Mouse (Mus musculus): Measurements from ENCODE around the gene Gdf3. TPM values are rescaled to one million over a fixed set of nuclear protein-coding genes. Genes with fewer than 3 reads are reported as not detected.
A peak's percentile ranks its signal among the peaks of the same experiment; 100 is the strongest.

Gene Gdf3
- polyA plus RNA-seq, 1 experiment from 2014 or later, result 0.06 TPM

DNA sequence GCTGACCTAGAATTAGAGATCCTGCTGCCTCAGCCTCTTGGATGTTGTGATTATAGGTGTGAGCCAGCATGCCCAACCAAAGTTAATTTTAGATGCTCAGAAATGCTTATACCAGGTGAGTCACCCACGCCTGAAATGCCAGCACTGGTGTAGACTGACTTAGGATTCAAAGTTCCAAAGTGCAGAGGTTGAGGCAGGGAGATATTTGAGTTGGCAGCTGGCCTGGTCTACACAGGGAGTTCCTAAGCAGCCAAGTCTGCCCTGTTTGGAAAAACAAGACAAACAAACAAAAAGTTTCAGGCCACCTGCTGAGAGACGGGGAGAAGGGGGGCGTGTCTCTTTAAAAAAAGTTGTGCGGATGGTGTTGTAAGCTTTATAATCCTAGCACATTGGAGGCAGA lies 15.3 kb upstream of the Gdf3 start:
- no peaks in the 10 kb centered on the region for H3K27me3 ChIP-seq
- WGBS, result 81% methylated on average over 4 of the region's 4 CpGs
- H3K36me3 ChIP-seq, result no peaks in the 10 kb centered on the region
- H3K4me3 ChIP-seq, result no peak overlapping the region
- no peaks in the 10 kb centered on the region for H3K9me3 ChIP-seq
- no peak overlapping the region for H3K27ac ChIP-seq (replicated peaks)
- no peak overlapping the region for H3K9ac ChIP-seq
- no peak for ATAC-seq (ENCODE audit: low FRiP score, low read depth)
- H3K4me1 ChIP-seq (replicated peaks), result no peaks in the 10 kb centered on the region
- H3K4me2 ChIP-seq, result no peak overlapping the region

DNA sequence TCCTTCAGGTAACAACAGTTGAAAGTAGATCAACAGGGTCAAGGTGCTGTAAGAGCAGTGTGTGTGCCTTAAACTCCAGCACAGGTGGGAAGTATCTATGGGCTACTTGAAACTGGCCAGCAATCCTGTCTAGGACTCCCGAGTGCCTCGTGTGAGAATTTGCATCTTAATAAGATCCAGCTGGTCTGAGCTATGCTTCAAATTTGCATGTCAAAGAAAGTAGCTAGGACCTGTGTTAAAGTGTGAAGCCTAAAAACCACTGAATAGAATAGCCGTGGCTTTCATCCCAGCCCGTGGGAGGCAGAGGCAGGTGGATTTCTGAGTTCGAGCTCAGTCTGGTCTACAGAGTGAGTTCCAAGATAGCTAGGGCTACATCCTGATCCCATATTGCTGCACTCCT lies 14.6 kb upstream of the Gdf3 start:
- no peaks in the 10 kb centered on the region for H3K9me3 ChIP-seq
- H3K36me3 ChIP-seq, result no peaks in the 10 kb centered on the region
- H3K4me1 ChIP-seq (replicated peaks), result no peaks in the 10 kb centered on the region
- ATAC-seq (ENCODE audit: low FRiP score, low read depth), result no peak
- H3K27ac ChIP-seq (replicated peaks), result no peak overlapping the region
- H3K27me3 ChIP-seq, result no peaks in the 10 kb centered on the region
- 27% methylated on average over 5 of the region's 5 CpGs for WGBS
- no peak overlapping the region for H3K4me3 ChIP-seq
- H3K9ac ChIP-seq, result no peak overlapping the region
- H3K4me2 ChIP-seq, result no peak overlapping the region

DNA sequence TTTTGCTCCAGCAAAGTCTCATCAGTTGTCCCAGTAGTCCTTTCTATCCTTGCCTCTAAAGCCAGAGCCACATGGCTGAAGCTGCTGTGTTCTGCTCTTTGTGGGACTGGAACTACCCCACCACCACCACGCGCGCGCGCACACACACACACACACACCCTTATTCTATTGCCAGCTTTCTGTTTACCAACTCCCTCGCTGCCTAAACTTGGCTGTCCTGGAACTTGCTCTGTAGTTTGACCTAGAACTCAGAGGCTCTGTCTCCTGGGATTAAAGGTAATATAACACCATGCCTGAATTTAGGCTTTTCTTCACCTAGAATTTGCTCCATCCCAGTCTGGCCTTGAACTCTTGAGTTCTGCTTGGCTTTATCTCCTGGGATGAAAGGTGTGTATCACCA lies 11.2 kb upstream of the Gdf3 start:
- ATAC-seq (ENCODE audit: low FRiP score, low read depth), result no peak
- WGBS, result 95% methylated on average over 6 of the region's 6 CpGs
- Histone ChIP-seq H3K4me3 (no peak overlapping the region), H3K4me2 (no peak overlapping the region), H3K4me1 (replicated peaks) (no peaks in the 10 kb centered on the region), H3K27ac (replicated peaks) (no peak overlapping the region), H3K36me3 (no peaks in the 10 kb centered on the region), H3K9me3 (no peaks in the 10 kb centered on the region), H3K9ac (no peak overlapping the region), H3K27me3 (no peaks in the 10 kb centered on the region)

DNA sequence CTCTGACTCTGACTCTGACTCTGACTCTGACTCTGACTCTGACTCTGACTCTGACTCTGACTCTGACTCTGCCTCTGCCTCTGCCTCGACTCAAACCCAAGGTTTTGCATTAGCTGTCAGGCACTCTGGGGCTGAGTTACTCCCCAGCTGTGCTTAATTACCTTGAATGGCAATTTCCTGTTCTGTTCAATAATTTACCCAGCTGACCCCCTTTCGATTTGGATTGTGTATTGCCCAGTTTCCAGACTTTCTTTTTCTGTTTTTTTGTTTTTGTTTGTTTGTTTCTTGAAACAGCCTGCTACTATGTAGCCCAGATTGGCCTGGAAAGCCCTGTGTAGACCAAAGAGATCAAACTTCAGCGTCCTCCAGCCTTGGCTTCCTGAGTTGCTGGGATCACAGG lies 6.1 kb upstream of the Gdf3 start:
- Histone ChIP-seq H3K36me3 (no peaks in the 10 kb centered on the region), H3K27me3 (no peaks in the 10 kb centered on the region), H3K4me1 (replicated peaks) (no peaks in the 10 kb centered on the region), H3K9me3 (no peaks in the 10 kb centered on the region), H3K27ac (replicated peaks) (no peak overlapping the region), H3K4me3 (no peak overlapping the region), H3K9ac (no peak overlapping the region), H3K4me2 (no peak overlapping the region)
- 69% methylated on average over 3 of the region's 3 CpGs for WGBS
- ATAC-seq (ENCODE audit: low FRiP score, low read depth), result no peak

DNA sequence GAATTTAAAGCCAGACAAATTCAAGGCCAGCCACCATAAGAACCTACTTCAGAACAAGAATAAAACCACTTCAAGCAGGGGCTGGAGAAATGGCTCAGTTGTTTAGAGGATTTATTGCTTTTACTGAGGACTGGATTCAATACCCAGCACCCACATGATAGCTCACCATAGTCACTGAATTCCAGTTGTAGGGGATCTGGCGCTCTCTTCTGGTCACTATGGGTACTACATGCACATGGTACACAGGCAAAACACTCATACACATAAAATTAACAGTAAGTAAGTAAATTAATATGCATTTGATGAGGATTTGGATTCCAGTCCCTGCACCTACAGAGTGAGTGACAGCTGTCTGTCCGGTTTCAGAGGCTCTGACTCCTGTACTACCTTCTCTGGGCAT lies 4.2 kb upstream of the Gdf3 start:
- ATAC-seq (ENCODE audit: low FRiP score, low read depth), result no peak
- H3K27ac ChIP-seq (replicated peaks), result no peak overlapping the region
- no peak overlapping the region for H3K4me3 ChIP-seq
- WGBS, result 64% methylated on average over 2 of the region's 2 CpGs
- H3K4me2 ChIP-seq, result no peak overlapping the region
- H3K27me3 ChIP-seq, result no peaks in the 10 kb centered on the region
- H3K4me1 ChIP-seq (replicated peaks), result no peaks in the 10 kb centered on the region
- no peaks in the 10 kb centered on the region for H3K9me3 ChIP-seq
- H3K9ac ChIP-seq, result no peak overlapping the region
- no peaks in the 10 kb centered on the region for H3K36me3 ChIP-seq

DNA sequence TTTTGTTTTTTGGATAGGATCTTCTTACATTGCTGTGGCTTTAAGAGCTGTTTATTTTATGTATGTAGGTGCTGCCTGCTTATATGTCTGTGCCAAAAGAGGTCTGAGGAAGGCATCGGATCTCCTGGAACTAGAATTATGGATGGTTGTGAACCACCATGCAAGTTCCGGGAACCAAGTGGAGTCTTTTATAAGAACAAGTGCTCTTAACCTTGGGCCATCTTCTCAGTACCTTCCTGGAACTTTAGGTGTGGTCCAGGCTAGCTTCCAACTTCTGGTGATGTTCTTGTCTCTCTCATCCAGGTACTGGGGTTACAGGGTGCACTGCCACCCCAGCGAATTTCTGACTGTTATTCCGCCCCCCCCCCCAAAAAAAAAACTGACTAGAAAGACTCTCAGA lies 2.5 kb upstream of the Gdf3 start:
- no peaks in the 10 kb centered on the region for H3K36me3 ChIP-seq
- H3K9ac ChIP-seq, result no peak overlapping the region
- no peaks in the 10 kb centered on the region for H3K4me1 ChIP-seq (replicated peaks)
- no peaks in the 10 kb centered on the region for H3K27me3 ChIP-seq
- no peak overlapping the region for H3K4me2 ChIP-seq
- H3K4me3 ChIP-seq, result no peak overlapping the region
- H3K27ac ChIP-seq (replicated peaks), result no peak overlapping the region
- H3K9me3 ChIP-seq, result no peaks in the 10 kb centered on the region
- WGBS, result 91% methylated on average over 4 of the region's 4 CpGs
- ATAC-seq (ENCODE audit: low FRiP score, low read depth), result no peak

DNA sequence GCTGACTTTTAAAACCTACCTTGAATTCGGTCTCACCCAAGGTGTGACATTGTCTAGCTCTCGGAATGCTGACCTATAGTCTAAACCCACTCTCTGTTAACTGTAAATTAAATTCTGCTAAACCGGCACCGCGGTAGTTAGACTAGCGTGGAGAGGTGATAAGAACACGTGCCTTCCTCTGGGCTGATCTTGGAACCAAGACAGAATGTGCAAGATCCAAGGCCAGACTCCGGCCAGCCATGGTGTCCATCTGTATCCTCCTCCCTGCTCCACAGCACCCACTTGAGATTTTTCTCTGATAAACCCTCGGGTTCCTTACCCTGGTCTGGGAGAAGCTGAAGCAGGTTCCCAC lies 534 bp downstream of the Gdf3 start:
- Histone ChIP-seq H3K9me3 (no peaks in the 10 kb centered on the region), H3K36me3 (no peaks in the 10 kb centered on the region), H3K4me3 (no peak overlapping the region), H3K4me2 (no peak overlapping the region), H3K4me1 (replicated peaks) (no peaks in the 10 kb centered on the region), H3K27me3 (no peaks in the 10 kb centered on the region), H3K27ac (replicated peaks) (no peak overlapping the region), H3K9ac (no peak overlapping the region)
- WGBS, result 86% methylated on average over 9 of the region's 9 CpGs
- ATAC-seq (ENCODE audit: low FRiP score, low read depth), result no peak

DNA sequence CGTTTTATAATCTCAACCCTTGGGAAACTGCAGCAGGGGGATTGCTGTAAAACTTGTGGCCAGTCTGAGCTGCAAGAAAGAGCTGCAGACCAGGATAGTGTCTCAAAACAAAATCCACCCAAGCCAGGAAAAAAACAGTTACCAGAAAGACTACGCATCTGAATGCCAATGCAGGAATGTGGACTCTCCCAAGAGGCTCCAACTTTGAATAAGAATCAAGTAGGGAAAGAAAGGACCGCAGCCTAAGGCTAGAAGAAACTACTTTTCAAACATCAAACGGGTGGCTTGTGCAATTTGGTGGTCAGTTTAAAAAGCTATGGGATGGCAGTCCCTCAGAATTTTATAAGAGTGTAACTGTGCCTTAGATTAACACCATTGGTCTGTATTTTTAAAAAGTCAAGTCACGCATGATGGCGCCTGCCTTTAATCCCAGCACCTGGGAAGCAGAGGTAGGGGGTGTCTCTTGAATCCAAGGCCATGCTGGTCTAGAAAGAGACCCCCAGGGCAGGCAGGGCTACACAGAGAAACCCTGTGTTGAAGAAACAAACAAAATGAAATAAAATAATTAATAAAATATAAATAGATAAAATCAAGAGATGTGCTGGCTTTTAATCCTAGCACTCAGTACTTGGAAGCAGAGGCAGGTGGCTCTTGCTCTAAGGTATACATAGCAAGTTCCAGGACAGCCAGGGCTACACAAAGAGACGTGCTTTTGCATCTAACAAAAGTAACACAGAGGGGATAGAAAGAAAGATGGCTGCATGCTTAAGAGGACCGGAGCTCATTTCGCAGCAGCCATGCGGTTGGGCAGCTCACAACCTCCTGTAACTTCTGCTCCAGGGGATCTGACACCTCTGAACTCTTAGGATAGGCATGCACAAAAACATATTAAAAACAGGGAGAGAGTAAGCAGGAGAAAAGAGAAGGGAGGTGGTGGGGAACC lies 1.2 kb downstream of the Gdf3 start:
- WGBS, result 78% methylated on average over 10 of the region's 10 CpGs
- H3K9me3 ChIP-seq, result no peaks in the 10 kb centered on the region

DNA sequence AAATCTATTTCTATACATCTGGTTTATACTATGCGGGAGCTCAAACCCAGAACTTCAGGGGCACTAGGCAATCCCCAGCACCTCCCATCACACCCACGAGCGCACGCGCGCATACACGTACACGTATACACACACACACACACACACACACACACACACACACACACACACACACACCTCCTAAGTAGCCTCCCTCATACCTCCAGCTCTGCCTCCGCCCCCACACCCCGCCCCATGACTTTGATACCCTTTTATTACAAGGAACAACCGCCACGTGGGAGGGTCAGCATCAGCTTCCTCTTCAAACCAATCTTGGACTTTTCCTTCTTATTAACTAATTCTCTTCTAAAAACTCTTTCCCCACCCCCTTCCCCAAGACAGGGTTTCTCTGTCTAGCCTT lies 2.2 kb downstream of the Gdf3 start:
- H3K9me3 ChIP-seq, result no peaks in the 10 kb centered on the region
- no peak overlapping the region for H3K9ac ChIP-seq
- H3K4me1 ChIP-seq (replicated peaks), result 0 out of 2 replicates have a peak, but pooled peaks cover under 1% of the 10 kb centered on the region
- no peak overlapping the region for H3K4me3 ChIP-seq
- H3K27me3 ChIP-seq, result no peaks in the 10 kb centered on the region
- ATAC-seq (ENCODE audit: low FRiP score, low read depth), result no peak
- H3K4me2 ChIP-seq, result no peak overlapping the region
- no peaks in the 10 kb centered on the region for H3K36me3 ChIP-seq
- no peak overlapping the region for H3K27ac ChIP-seq (replicated peaks)
- WGBS, result 96% methylated on average over 12 of the region's 12 CpGs

More for the DNA sequence above, 1.2 kb downstream of the Gdf3 start:
- Histone ChIP-seq H3K27ac (replicated peaks) (no peak overlapping the region), H3K4me1 (replicated peaks) (no peaks in the 10 kb centered on the region), H3K9ac (no peak overlapping the region), H3K27me3 (no peaks in the 10 kb centered on the region), H3K4me3 (no peak overlapping the region), H3K4me2 (no peak overlapping the region), H3K36me3 (no peaks in the 10 kb centered on the region)
- no peak for ATAC-seq (ENCODE audit: low FRiP score, low read depth)

DNA sequence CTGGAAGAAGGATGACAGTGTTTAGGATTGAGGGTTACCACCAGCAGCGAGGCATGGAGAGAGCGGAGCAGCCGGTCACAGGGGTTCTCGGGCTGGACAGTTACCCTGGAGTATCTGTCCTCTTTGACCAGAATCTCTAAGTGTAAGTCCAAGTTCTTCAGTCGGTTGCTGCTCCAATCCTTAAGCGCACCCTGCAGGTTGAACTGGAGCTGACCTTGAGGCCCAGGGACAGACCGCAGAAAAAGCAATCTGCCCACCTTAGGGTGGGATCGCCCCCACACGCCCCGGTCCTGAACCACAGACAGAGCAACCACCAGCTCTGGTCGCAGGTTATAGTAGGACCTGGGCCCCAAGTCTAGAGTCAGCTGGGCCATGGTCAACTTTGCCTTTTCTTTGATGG lies 3.2 kb downstream of the Gdf3 start:
- ATAC-seq (ENCODE audit: low FRiP score, low read depth), result no peak
- Histone ChIP-seq H3K4me2 (no peak overlapping the region), H3K27me3 (no peaks in the 10 kb centered on the region), H3K9ac (no peak overlapping the region), H3K9me3 (no peaks in the 10 kb centered on the region), H3K36me3 (no peaks in the 10 kb centered on the region), H3K27ac (replicated peaks) (no peak overlapping the region), H3K4me1 (replicated peaks) (0 out of 2 replicates have a peak, but pooled peaks cover 2% of the 10 kb centered on the region), H3K4me3 (no peak overlapping the region)
- WGBS, result 92% methylated on average over 11 of the region's 11 CpGs

DNA sequence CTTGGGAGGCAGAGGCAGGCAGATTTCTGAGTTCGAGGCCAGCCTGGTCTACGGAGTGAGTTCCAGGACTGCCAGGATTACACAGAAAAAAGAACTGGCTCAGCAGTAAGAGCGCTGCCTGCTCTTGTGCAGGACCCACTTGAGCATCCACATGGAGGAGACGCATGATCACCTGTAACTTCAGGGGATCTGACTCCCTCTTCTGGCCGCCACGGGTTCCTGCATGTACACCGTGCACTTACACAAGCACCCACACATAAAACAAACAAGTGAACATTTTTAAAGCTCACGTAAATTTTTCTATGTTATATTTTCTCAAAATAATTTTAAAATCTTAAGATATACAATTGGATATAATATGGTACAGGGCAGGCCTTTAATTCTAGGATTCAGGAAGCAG lies 4.4 kb downstream of the Gdf3 start:
- 95% methylated on average over 8 of the region's 8 CpGs for WGBS
- Histone ChIP-seq H3K4me1 (replicated peaks) (0 out of 2 replicates have a peak, but pooled peaks cover 2% of the 10 kb centered on the region), H3K36me3 (no peaks in the 10 kb centered on the region), H3K27ac (replicated peaks) (no peak overlapping the region), H3K27me3 (no peaks in the 10 kb centered on the region), H3K4me3 (no peak overlapping the region), H3K9ac (no peak overlapping the region), H3K4me2 (no peak overlapping the region), H3K9me3 (no peaks in the 10 kb centered on the region)
- ATAC-seq (ENCODE audit: low FRiP score, low read depth), result no peak

DNA sequence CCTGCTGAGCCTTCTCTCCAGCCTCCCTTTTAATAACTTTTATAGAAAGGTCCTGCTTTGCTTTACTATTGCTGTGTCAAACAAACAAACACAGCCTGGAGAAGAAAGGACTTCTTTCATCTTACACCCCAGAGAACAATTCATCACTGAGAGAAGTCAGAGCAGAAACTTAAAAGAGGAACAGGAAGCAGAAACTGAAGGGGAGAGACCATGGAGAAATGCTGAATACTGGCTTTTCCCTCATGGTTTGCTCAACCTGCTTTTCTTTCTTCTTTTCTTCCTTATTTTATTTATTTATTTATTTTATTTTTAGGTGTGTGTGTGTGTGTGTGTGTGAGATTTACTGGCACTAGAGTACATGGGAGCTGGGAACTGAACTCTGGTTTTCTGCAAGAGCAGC lies 5.6 kb downstream of the Gdf3 start:
- ATAC-seq (ENCODE audit: low FRiP score, low read depth), result no peak
- H3K4me1 ChIP-seq (replicated peaks), result 0 out of 2 replicates have a peak, but pooled peaks cover 2% of the 10 kb centered on the region
- H3K27me3 ChIP-seq, result no peaks in the 10 kb centered on the region
- H3K27ac ChIP-seq (replicated peaks), result no peak overlapping the region
- no peak overlapping the region for H3K4me3 ChIP-seq
- no peaks in the 10 kb centered on the region for H3K9me3 ChIP-seq
- no peak overlapping the region for H3K4me2 ChIP-seq
- H3K36me3 ChIP-seq, result no peaks in the 10 kb centered on the region
- H3K9ac ChIP-seq, result no peak overlapping the region

DNA sequence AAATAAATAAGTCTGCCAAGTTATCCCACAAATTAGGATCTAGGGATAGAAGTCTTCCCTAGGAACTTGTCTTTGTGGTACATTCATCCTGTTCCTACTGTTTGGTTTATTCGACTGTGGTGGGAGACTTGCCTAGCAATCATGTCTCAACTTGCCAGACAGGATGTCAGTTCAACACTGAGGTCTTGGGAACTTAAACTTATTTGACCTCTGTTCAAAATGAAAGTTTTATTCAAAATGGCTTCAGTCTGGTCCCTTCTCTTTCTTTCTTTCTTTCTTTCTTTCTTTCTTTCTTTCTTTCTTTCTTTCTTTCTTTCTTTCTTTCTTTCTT lies 6.9 kb downstream of the Gdf3 start:
- ATAC-seq (ENCODE audit: low FRiP score, low read depth), result no peak
- Histone ChIP-seq H3K9ac (no peak overlapping the region), H3K27me3 (no peaks in the 10 kb centered on the region), H3K36me3 (no peaks in the 10 kb centered on the region), H3K4me3 (peak overlapping the region; percentile 34; the same call in 1 of the 2 replicates), H3K27ac (replicated peaks) (no peak overlapping the region), H3K9me3 (no peaks in the 10 kb centered on the region), H3K4me1 (replicated peaks) (0 out of 2 replicates have a peak, but pooled peaks cover 2% of the 10 kb centered on the region), H3K4me2 (peak overlapping the region; percentile 63)
- 59% methylated on average over 1 of the region's 1 CpGs for WGBS

Data from hindbrain, embryonic 15.5 days (tissue).